Mouse (Mus musculus) cerebellum, adult 11 months (tissue): Measurements from ENCODE around the gene Antxrl.
A peak's percentile ranks its signal among the peaks of the same experiment; 100 is the strongest.

Experiments
- DNase-seq: peaks from one replicate; pipeline ENCODE4 v3.0.0; 2022

Antxrl gene

GRCm38 (mm10) chr14:34104892-34105291 lies 52.4 kb downstream of the Antxrl start:
- peak; percentile 59 for DNase-seq

DNA sequence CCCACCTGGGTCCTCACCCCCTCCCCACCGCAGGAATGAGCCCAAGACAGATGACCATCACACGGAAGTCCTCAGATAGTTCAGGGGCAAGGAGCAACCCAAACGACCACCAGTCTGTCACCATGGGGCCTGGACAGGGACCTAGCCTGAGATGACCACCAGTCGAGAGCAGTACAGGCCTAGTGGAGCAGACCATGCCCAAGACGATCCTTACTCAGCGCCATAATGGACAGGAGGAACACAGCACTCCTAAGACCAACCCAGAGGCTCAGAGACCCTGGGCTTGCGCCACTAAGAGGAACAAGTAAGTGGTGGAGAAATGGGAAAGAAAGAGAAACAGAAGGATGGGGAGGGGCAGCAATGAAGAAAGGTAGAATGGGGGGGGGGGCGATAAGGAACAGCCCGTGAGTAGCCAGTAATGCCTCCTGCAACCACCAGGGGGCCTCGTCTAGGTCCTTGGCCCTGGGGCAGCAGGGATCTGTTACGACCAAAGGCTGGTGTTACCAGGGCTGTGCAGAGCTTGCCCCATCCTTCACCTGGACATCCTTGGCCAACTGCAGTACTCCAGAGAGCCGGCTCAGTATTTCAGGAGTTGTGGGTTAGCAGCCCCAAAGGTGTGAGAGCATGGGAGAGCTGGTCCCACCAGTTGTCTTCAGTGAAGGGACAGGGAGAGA lies 54.0 kb downstream of the Antxrl start:
- no peak for DNase-seq

GRCm38 (mm10) chr14:34107594-34107993 lies 55.1 kb downstream of the Antxrl start:
- DNase-seq, result no peak

DNA sequence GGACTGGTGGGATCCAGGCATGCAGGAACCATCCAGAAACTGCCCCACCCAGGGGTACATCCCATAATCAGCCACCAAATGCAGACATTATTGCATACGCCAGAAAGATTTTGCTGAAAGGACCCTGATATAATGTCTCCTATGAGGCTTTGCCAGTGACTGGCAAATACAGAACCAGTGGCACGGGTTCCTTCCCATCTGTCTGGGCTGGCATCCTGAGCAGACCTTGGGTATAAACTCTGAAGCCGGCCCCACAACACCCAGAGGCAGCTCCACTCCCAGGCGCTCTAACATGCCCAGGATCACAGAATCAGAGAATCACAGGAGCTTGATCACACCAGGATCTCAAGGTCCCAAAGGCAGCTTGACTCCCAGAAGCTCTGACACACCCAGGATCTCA lies 61.8 kb downstream of the Antxrl start:
- DNase-seq, result no peak

DNA sequence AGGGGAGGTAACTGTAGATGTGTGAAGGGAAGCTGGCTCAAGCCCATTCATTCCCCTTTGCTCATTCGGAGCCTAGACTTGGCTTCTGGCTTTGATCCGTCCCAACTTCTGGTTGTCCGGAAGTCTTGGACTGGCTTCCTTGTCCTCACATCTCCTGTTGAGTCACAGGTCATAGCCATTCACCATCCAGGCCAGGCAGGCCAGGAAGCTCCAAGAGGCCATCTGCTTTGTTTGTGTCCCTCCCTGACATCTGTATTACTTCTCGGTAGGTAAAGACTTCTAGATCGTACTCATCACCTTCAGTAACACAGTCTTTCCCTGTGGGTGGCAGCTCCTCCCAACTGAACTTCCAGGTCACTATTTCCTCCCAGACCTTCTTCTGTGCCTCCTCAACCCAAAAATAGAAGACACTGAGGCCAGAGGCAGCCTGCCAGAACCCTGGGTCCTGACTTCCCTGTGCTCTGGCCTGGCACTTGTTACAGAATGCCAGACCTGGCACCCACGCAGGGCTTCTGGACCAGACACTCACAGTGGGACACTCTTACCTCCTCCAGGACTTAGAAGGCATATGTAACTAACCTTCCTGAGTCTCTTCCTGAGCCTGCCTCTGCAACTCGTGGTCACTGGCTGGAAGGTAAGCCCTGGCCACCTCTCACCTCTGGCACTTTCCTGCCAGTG lies 66.7 kb downstream of the Antxrl start:
- DNase-seq, result peak; percentile 66

- no peak for DNase-seq
Observed at GRCm38 (mm10) chr14:34120016-34120910, 67.8 kb downstream of the Antxrl start.

DNA sequence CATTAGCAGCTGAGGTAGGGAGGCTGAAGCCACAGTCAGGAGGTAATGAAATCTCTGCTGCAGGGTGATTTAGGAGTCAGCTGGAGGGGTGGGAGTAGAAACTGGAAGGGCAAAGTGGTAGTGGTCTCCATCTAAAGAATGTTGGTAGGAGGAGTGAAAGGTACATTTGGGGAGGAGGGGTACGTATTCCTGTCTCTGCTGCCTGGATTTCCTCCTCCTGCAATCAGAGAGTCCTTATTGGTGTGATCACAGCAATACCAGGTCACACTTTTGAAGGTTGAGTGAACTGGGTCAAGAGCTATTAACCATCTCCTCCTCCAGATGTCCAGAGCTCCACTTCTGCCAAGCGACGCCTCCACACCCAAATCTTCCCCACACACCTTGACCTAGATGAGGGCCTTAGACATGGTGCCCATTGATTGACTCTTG lies 68.4 kb downstream of the Antxrl start:
- DNase-seq, result no peak

- no peak for DNase-seq
Observed at GRCm38 (mm10) chr14:34121691-34122090, 69.2 kb downstream of the Antxrl start.
